Mouse (Mus musculus) ES-E14 (cell line): ENCODE results near the gene Trim58.
A peak's percentile ranks its signal among the peaks of the same experiment; 100 is the strongest.

Source experiments
- CHD2 ChIP-seq: IDR thresholded peaks from 2 replicates; pipeline ENCODE4 v1.6.1; 2014; ENCODE audit warnings: mild to moderate bottlenecking, low read depth, low read length, inconsistent platforms
- MAFK ChIP-seq: IDR thresholded peaks from 2 replicates; pipeline ENCODE4 v1.6.1; 2014; ENCODE audit warnings: mild to moderate bottlenecking, low read depth, low read length, inconsistent platforms; ENCODE audit not compliant: insufficient read depth
- ZC3H11A ChIP-seq: IDR thresholded peaks from 2 replicates; pipeline ENCODE4 v1.6.1; 2012; ENCODE audit warnings: low read depth, mild to moderate bottlenecking, inconsistent platforms, low read length, borderline replicate concordance

DNA sequence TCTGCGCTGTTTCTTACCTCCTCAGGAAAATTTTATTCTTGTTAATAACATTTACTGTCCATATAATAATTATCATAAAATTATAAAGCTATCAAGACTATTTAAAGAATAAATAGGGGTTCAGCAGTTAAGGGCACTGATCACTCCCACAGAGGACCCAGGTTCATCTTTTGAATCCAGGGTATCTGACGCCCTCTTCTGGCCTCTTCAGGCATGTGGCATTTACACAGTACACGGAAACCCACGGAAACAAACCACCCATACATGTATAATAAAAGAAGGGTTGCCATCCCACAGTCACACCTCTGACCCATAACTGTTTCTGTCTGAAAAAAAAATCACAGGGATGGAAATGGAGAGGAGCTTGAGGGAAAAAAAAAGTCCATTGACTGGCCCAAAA, 31.6 kb downstream of the Trim58 start:
- TF ChIP-seq ZC3H11A (peak; percentile 14; the same call in 1 of the 2 replicates), CHD2 (no peak), MAFK (no peak)
